Mouse (Mus musculus) thymus, adult 2 months (tissue): ENCODE results near the gene Nfkbie.

Experiments
- CTCF ChIP-seq: fragments of 200-500 bp; IDR thresholded peaks from 2 replicates; pipeline ENCODE4 v1.5.1; 2012; ENCODE audit warnings: mild to moderate bottlenecking, control low read depth, low read length, moderate library complexity, borderline replicate concordance; ENCODE audit not compliant: control insufficient read depth, poor library complexity, insufficient read depth; ENCODE audit errors: extremely low read depth
- POLR2A ChIP-seq: fragments of 200-500 bp; IDR thresholded peaks from 2 replicates; pipeline ENCODE4 v1.6.1; 2012; ENCODE audit warnings: mild to moderate bottlenecking, low read length, control low read depth, moderate library complexity; ENCODE audit not compliant: control insufficient read depth, poor library complexity, insufficient read depth; ENCODE audit errors: extremely low read depth

DNA sequence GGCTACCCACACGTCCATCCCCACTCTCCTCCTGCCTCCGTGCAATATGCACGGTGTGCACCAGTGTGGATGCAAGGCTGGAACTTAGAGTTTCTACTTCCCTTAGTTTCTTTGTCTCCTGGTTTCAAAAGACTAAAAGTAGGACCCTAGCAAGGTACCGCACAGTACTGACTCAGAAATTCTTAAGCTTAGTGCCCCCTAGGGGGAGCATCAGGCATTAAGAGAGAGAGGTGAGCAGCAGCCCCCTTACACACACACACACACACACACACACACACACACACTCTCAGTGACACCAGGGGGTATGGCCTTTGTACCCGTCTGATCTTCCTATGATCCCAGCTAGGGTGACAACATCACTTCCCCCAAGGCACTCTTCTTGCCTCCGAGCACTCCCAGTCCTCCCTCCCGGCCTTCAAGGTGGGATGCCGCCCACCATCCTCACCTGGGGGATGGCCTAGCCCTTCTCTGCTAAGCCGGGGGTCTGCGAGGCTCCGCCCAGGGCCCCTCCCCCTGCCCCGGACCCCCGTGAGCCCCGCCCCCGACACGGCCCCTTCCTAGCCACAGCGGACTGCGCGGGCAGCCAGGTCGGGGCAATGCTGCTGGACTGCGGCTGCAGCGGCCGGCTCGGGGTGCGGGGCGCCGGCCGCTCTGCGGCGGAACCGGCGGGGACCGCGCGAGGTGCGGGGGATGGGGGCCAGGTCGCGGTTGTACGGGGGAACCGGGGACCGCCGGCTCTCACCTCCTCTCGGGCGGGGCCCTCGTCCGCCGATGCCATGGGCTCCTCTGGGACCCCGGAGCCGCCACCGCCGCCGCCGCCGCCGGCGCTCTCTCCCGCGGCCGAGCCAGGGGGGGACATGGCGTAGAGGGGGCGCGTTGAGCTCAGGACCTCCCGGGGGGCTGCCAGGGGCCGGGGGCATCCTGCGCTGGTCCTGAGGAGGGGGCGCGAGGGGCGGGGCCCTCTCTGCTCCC is 6.7 kb upstream of the Nfkbie start:
- no peak for TF ChIP-seq POLR2A
- no peak for TF ChIP-seq CTCF
